Mouse (Mus musculus) CH12.LX (cell line): ENCODE measurements around the gene Myo3b. TPM values are rescaled to one million over a fixed set of nuclear protein-coding genes. Genes with fewer than 3 reads are reported as not detected.

Source experiments
- DNase-seq: peaks from one replicate; pipeline ENCODE4 v3.0.0-alpha.2; 2013; ENCODE audit errors: extremely low read depth
- H3K27ac ChIP-seq: 2 replicates; pipeline ENCODE4 v1.5.1; 2012; ENCODE audit warnings: low read depth, mild to moderate bottlenecking, control low read depth, moderate library complexity; ENCODE audit not compliant: insufficient read depth
- H3K27me3 ChIP-seq: replicated peaks from 2 replicates; pipeline ENCODE3; 2012; ENCODE audit warnings: inconsistent platforms
- H3K36me3 ChIP-seq, 2 experiments: replicated peaks in 1 of 2; 2 replicates each; pipeline versions ENCODE3 to v1.6.1; 2012; ENCODE audit warnings: inconsistent platforms in 1 of 2, low read length in 1 of 2, mild to moderate bottlenecking in 1 of 2, mixed read lengths in 1 of 2, moderate library complexity in 1 of 2; ENCODE audit not compliant: control insufficient read depth in 1 of 2, insufficient read depth in 1 of 2
- H3K4me1 ChIP-seq, 2 experiments: 2 replicates each; pipeline ENCODE4 v1.6.1; 2012; ENCODE audit warnings: inconsistent platforms in 1 of 2, moderate library complexity in 1 of 2; ENCODE audit not compliant: insufficient read depth in 2 of 2, control insufficient read depth in 1 of 2
- H3K4me2 ChIP-seq: 2 replicates; pipeline ENCODE4 v1.6.1; 2012; ENCODE audit warnings: low read depth, mild to moderate bottlenecking, control low read depth; ENCODE audit not compliant: poor library complexity, insufficient read depth, severe bottlenecking
- H3K4me3 ChIP-seq, 3 experiments: fragments of 150-350 bp in 1 of 3; sonication (generic) in 1 of 3; replicated peaks in 1 of 3; 2 replicates each; pipeline versions ENCODE3 to v1.5.1; 2011 to 2012; ENCODE audit warnings: low read depth in 2 of 3, low read length in 2 of 3, mild to moderate bottlenecking in 2 of 3, moderate library complexity in 2 of 3, control low read depth in 1 of 3, improper control_type of control experiment in 1 of 3, inconsistent platforms in 1 of 3, mixed read lengths in 1 of 3; ENCODE audit not compliant: poor library complexity in 1 of 3
- H3K79me2 ChIP-seq: replicated peaks from 2 replicates; pipeline ENCODE4 v1.6.1; 2012; ENCODE audit warnings: mild to moderate bottlenecking, moderate library complexity; ENCODE audit not compliant: control insufficient read depth, poor library complexity, insufficient read depth, severe bottlenecking; ENCODE audit errors: extremely low read depth
- H3K9ac ChIP-seq: 2 replicates; pipeline ENCODE4 v1.6.1; 2012; ENCODE audit warnings: low read depth, mild to moderate bottlenecking, control low read depth, moderate library complexity; ENCODE audit not compliant: insufficient read depth
- H3K9me3 ChIP-seq: replicated peaks from 2 replicates; pipeline ENCODE3; 2012; ENCODE audit warnings: low read length, inconsistent platforms, mixed read lengths
- BHLHE40 ChIP-seq: IDR thresholded peaks from 2 replicates; pipeline ENCODE4 v1.6.1; 2011; ENCODE audit warnings: mild to moderate bottlenecking, low read depth, low read length, improper control_type of control experiment
- CHD1 ChIP-seq: IDR thresholded peaks from 2 replicates; pipeline ENCODE4 v1.6.1; 2012; ENCODE audit warnings: low read depth, low read length, improper control_type of control experiment, inconsistent platforms
- CTCF ChIP-seq, 2 experiments: IDR thresholded peaks in 1 of 2; conservative IDR thresholded peaks in 1 of 2; 2 replicates each; pipeline ENCODE4 v1.5.1; 2011 to 2012; ENCODE audit warnings: low read depth in 2 of 2, low read length in 2 of 2, improper control_type of control experiment in 1 of 2, inconsistent platforms in 1 of 2, mild to moderate bottlenecking in 1 of 2, moderate library complexity in 1 of 2
- ELF1 ChIP-seq: IDR thresholded peaks from 2 replicates; pipeline ENCODE4 v1.6.1; 2014; ENCODE audit warnings: low read depth, mild to moderate bottlenecking, inconsistent platforms, low read length, improper control_type of control experiment
- GABPA ChIP-seq: IDR thresholded peaks from 2 replicates; pipeline ENCODE4 v1.6.1; 2012; ENCODE audit warnings: low read depth, low read length, improper control_type of control experiment, inconsistent platforms; ENCODE audit not compliant: insufficient replicate concordance
- HCFC1 ChIP-seq: IDR thresholded peaks from 2 replicates; pipeline ENCODE4 v1.6.1; 2012; ENCODE audit warnings: low read depth, mild to moderate bottlenecking, inconsistent platforms, low read length, improper control_type of control experiment
- IRF4 ChIP-seq: IDR thresholded peaks from 2 replicates; pipeline ENCODE4 v1.6.1; 2014; ENCODE audit warnings: low read depth, mild to moderate bottlenecking, inconsistent platforms, low read length, improper control_type of control experiment
- JUN ChIP-seq: IDR thresholded peaks from 2 replicates; pipeline ENCODE4 v1.6.1; 2011; ENCODE audit warnings: low read depth, mild to moderate bottlenecking, low read length, improper control_type of control experiment, moderate library complexity; ENCODE audit not compliant: insufficient read depth
- MAFK ChIP-seq: IDR thresholded peaks from 2 replicates; pipeline ENCODE4 v1.6.1; 2011; ENCODE audit warnings: low read length, improper control_type of control experiment; ENCODE audit not compliant: insufficient replicate concordance
- MAX ChIP-seq: IDR thresholded peaks from 2 replicates; pipeline ENCODE4 v1.6.1; 2011; ENCODE audit warnings: low read length, improper control_type of control experiment
- MEF2A ChIP-seq: IDR thresholded peaks from 2 replicates; pipeline ENCODE4 v1.6.1; 2014; ENCODE audit warnings: low read depth, mild to moderate bottlenecking, inconsistent platforms, low read length, improper control_type of control experiment, borderline replicate concordance
- NELFE ChIP-seq: IDR thresholded peaks from 2 replicates; pipeline ENCODE4 v1.6.1; 2011; ENCODE audit warnings: low read depth, low read length, improper control_type of control experiment
- NRF1 ChIP-seq: IDR thresholded peaks from 2 replicates; pipeline ENCODE4 v1.6.1; 2014; ENCODE audit warnings: low read depth, mild to moderate bottlenecking, inconsistent platforms, low read length, improper control_type of control experiment, moderate library complexity
- PAX5 ChIP-seq: IDR thresholded peaks from 2 replicates; pipeline ENCODE4 v1.6.1; 2012; ENCODE audit warnings: low read length, inconsistent platforms, mixed read lengths
- POLR2AphosphoS2 ChIP-seq: IDR thresholded peaks from 2 replicates; pipeline ENCODE4 v1.6.1; 2011; ENCODE audit warnings: low read depth, low read length, improper control_type of control experiment
- SMC3 ChIP-seq: IDR thresholded peaks from 2 replicates; pipeline ENCODE4 v1.6.1; 2011; ENCODE audit warnings: low read depth, low read length, improper control_type of control experiment
- UBTF ChIP-seq: IDR thresholded peaks from 2 replicates; pipeline ENCODE4 v1.6.1; 2012; ENCODE audit warnings: low read depth, mild to moderate bottlenecking, inconsistent platforms, low read length, improper control_type of control experiment, moderate library complexity
- USF1 ChIP-seq: IDR thresholded peaks from 2 replicates; pipeline ENCODE4 v1.6.1; 2014; ENCODE audit warnings: low read depth, mild to moderate bottlenecking, inconsistent platforms, low read length, improper control_type of control experiment
- USF2 ChIP-seq: conservative IDR thresholded peaks from 2 replicates; pipeline ENCODE4 v1.6.1; 2011; ENCODE audit warnings: low read depth, low read length, improper control_type of control experiment
- ZMIZ1 ChIP-seq: IDR thresholded peaks from 2 replicates; pipeline ENCODE4 v1.6.1; 2012; ENCODE audit warnings: low read depth, mild to moderate bottlenecking, inconsistent platforms, low read length, improper control_type of control experiment
- ZNF384 ChIP-seq: IDR thresholded peaks from 2 replicates; pipeline ENCODE4 v1.6.1; 2012; ENCODE audit warnings: low read depth, low read length, improper control_type of control experiment, inconsistent platforms
- dilution Hi-C: fragments of 300-500 bp; cut with MboI; formaldehyde crosslinking; loops from 2 replicates; pipeline ENCODE4 v1.14.3; 2020; ENCODE audit warnings: low sequenced_read_pairs; ENCODE audit not compliant: extremely low pct_unique_long_range_greater_than_20kb, extremely low pct_ligation_motif_present
- in situ Hi-C: fragments of 300-500 bp; cut with MboI; formaldehyde crosslinking; loops from 3 replicates; pipeline ENCODE4 v1.14.3; 2019; ENCODE audit warnings: low sequenced_read_pairs, low pct_ligation_motif_present, low pct_unique_long_range_greater_than_20kb, mixed read lengths
- polyA plus RNA-seq: library from polyadenylated mRNA; unstranded; fragments of >175 nt; gene quantifications from 2 replicates; pipeline ENCODE4 v1.2.1, GENCODE M21; 2012; ENCODE audit warnings: low read depth; ENCODE audit not compliant: insufficient read length
- total RNA-seq, 2 experiments: library from RNA; depleted of rRNA; stranded (reverse); fragments of 300-350 nt in 1 of 2; fragments of >200 nt in 1 of 2; gene quantifications; 2 replicates each; pipeline ENCODE4 v1.2.3; 2012 to 2014

Myo3b gene
- total and polyA plus RNA-seq, 3 experiments = 0.63 to 0.76 (median 0.64) TPM

DNA sequence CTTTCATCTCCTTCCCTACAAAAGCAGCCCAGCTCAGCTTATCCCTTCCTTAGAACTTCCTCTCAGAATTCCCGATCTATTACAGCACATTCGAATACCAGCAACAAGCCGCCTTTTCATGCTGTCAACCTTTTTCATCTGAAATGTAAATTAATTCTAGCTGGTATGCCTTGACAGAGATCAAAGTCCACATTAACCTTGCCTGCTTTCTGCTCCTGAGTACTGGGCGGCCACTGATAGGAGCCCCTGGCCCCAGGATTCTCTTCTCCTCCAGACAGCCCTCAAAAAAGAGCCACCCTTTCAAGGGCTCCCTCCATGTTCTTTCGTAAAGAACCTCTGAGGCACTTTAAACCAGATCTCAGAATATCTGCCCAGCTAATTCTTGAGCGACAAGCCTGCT, 278.9 kb downstream of the Myo3b start:
- in situ Hi-C loops (no loop called here), dilution Hi-C loops (no loop called here)
- Histone ChIP-seq H3K36me3 (peaks cover 0 to 3% of the 10 kb centered on the region in 2 experiments), H3K27me3 (no peaks in the 10 kb centered on the region), H3K4me2 (no peak overlapping the region), H3K4me1 (peaks cover 0 to 10% of the 10 kb centered on the region in 2 experiments; a peak in 2 of 4 replicates), H3K9ac (no peak overlapping the region), H3K9me3 (no peaks in the 10 kb centered on the region), H3K4me3 (no peak overlapping the region), H3K79me2 (no peaks in the 10 kb centered on the region), H3K27ac (no peak overlapping the region)
- DNase-seq = no peak
- TF ChIP-seq USF2 = no peak
- TF ChIP-seq JUN = no peak
- TF ChIP-seq CHD1 = no peak
- no peak for TF ChIP-seq POLR2AphosphoS2
- no peak for TF ChIP-seq NRF1
- TF ChIP-seq ELF1 = no peak
- no peak for TF ChIP-seq USF1
- TF ChIP-seq NELFE = no peak
- no peak for TF ChIP-seq IRF4
- no peak for TF ChIP-seq PAX5
- no peak for TF ChIP-seq HCFC1
- TF ChIP-seq MAFK = no peak
- no peak for TF ChIP-seq CTCF (conservative IDR thresholded peaks at IDR 0.05 in 1 of 2, IDR thresholded peaks at IDR 0.05 in 1 of 2; ENCODE audit: low read depth in 2 of 2, low read length in 2 of 2)
- TF ChIP-seq GABPA = no peak
- TF ChIP-seq MEF2A = no peak
- no peak for TF ChIP-seq BHLHE40
- TF ChIP-seq ZMIZ1 = no peak
- TF ChIP-seq MAX = no peak
- TF ChIP-seq SMC3 = no peak
- no peak for TF ChIP-seq UBTF

DNA sequence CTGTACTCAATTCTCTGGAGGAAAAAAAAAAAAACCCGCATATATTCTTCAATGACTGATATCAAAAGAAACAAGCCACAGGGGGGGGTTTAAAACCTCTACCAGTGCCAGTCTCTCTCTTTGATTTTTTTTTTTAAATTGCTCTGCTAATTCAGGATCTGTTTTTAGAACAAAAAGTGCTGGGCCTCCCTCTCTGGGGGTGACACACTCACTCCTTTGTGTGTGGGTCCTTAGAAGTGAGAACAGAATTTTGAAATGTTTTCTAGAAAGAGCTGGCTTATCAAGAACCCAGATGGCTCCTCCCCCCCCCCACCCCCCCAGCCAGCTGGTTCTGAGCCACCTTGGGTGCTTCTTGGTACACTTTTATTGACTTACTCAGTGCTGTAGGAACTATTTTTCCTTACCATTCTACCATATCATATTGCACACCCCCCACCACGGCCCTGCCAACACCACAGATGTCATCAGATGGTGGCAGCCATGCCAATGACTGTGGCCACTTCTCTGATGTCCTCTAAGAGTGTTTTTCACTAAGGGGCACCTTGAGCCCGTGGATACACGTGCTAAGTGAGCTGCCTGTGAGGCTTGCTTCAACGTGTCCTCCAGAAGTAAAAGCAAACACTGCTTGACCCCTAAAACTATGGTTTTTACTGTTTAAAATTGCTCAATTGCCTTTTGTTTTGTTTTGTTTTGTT, 280.1 kb downstream of the Myo3b start:
- dilution Hi-C loops = no loop called here

More for the DNA sequence above, 280.1 kb downstream of the Myo3b start:
- DNase-seq = no peak
- H3K4me1 ChIP-seq = peaks cover 0 to 10% of the 10 kb centered on the region in 2 experiments; a peak in 2 of 4 replicates
- no peak overlapping the region for H3K27ac ChIP-seq
- TF ChIP-seq ZNF384 (peak; percentile 56; the same call in 1 of the 2 replicates), MAFK (no peak)
- H3K27me3 ChIP-seq = no peaks in the 10 kb centered on the region
- H3K9me3 ChIP-seq = no peaks in the 10 kb centered on the region
- in situ Hi-C loops = no loop called here
- no peak overlapping the region for H3K4me3 ChIP-seq
- peaks cover 0 to 3% of the 10 kb centered on the region in 2 experiments for H3K36me3 ChIP-seq
- no peaks in the 10 kb centered on the region for H3K79me2 ChIP-seq
- H3K9ac ChIP-seq = no peak overlapping the region
- H3K4me2 ChIP-seq = no peak overlapping the region
